Mouse (Mus musculus) erythroblast, adult 5-6 weeks (primary cell): Measurements from ENCODE around the gene Diaph2. TPM values are rescaled to one million over a fixed set of nuclear protein-coding genes. Genes with fewer than 3 reads are reported as not detected.

Experiments
- ATAC-seq: replicated peaks from 2 replicates; pipeline ENCODE4 v1.8.0; 2016; ENCODE audit warnings: moderate number of reproducible peaks, mild to moderate bottlenecking, moderate TSS enrichment, inconsistent platforms; ENCODE audit not compliant: poor library complexity, low FRiP score, severe bottlenecking
- total RNA-seq, 2 experiments: library from RNA; stranded (forward) in 1 of 2; stranded (reverse) in 1 of 2; fragments of 150-400 nt in 1 of 2; fragments of 200-764, 138-1000 nt in 1 of 2; gene quantifications; 2 replicates each; pipeline versions ENCODE4 v1.2.3 to v1.2.4; 2015 to 2017; ENCODE audit warnings: low replicate concordance in 2 of 2

Gene Diaph2
- 10.7 and 14.8 TPM in 2 replicates for total RNA-seq (2015; ENCODE audit: low replicate concordance)
- 3.6 and 4.4 TPM in 2 replicates for total RNA-seq (2017; ENCODE audit: low replicate concordance)

GRCm38 (mm10) chrX:129749571-129750061 is at the start of gene Diaph2:
Gene Diaph2, plus strand, starts transcription at chrX:129749742.
- peak; percentile 62 for ATAC-seq

- no peak for ATAC-seq
Observed at GRCm38 (mm10) chrX:129701634-129702312, 47.8 kb upstream of the Diaph2 start.

GRCm38 (mm10) chrX:129709656-129710055 is 39.9 kb upstream of the Diaph2 start:
- ATAC-seq: no peak

- ATAC-seq: no peak
Observed at GRCm38 (mm10) chrX:129728717-129729220, 20.8 kb upstream of the Diaph2 start.

- ATAC-seq: no peak
Observed at GRCm38 (mm10) chrX:129736562-129736961, 13.0 kb upstream of the Diaph2 start.

GRCm38 (mm10) chrX:129739226-129739625 is 10.3 kb upstream of the Diaph2 start:
- no peak for ATAC-seq

- ATAC-seq: no peak
Observed at GRCm38 (mm10) chrX:129742981-129743380, 6.6 kb upstream of the Diaph2 start.

- no peak for ATAC-seq
Observed at GRCm38 (mm10) chrX:129745976-129746375, 3.6 kb upstream of the Diaph2 start.

- no peak for ATAC-seq
Observed at GRCm38 (mm10) chrX:129749102-129749501, 440 bp upstream of the Diaph2 start.

GRCm38 (mm10) chrX:129750094-129750569 is 590 bp downstream of the Diaph2 start:
- no peak for ATAC-seq

GRCm38 (mm10) chrX:129750606-129751005 is 1.1 kb downstream of the Diaph2 start:
- ATAC-seq: no peak

- no peak for ATAC-seq
Observed at GRCm38 (mm10) chrX:129756606-129757005, 7.1 kb downstream of the Diaph2 start.

- ATAC-seq: no peak
Observed at GRCm38 (mm10) chrX:129762649-129763048, 13.1 kb downstream of the Diaph2 start.

GRCm38 (mm10) chrX:129765378-129765777 is 15.8 kb downstream of the Diaph2 start:
- no peak for ATAC-seq

- ATAC-seq: no peak
Observed at GRCm38 (mm10) chrX:129766811-129767210, 17.3 kb downstream of the Diaph2 start.

- no peak for ATAC-seq
Observed at GRCm38 (mm10) chrX:129770625-129771024, 21.1 kb downstream of the Diaph2 start.

GRCm38 (mm10) chrX:129773556-129774255 is 24.2 kb downstream of the Diaph2 start:
- no peak for ATAC-seq

- ATAC-seq: no peak
Observed at GRCm38 (mm10) chrX:129774478-129774877, 24.9 kb downstream of the Diaph2 start.

- ATAC-seq: no peak
Observed at GRCm38 (mm10) chrX:129776761-129777160, 27.2 kb downstream of the Diaph2 start.

- ATAC-seq: no peak
Observed at GRCm38 (mm10) chrX:129777404-129777962, 27.9 kb downstream of the Diaph2 start.
